Mouse (Mus musculus): Measurements from ENCODE around the gene Kif6. TPM values are rescaled to one million over a fixed set of nuclear protein-coding genes. Genes with fewer than 3 reads are reported as not detected.

Gene Kif6
- polyA plus RNA-seq, 1 experiment from 2014 or later: not detected

DNA sequence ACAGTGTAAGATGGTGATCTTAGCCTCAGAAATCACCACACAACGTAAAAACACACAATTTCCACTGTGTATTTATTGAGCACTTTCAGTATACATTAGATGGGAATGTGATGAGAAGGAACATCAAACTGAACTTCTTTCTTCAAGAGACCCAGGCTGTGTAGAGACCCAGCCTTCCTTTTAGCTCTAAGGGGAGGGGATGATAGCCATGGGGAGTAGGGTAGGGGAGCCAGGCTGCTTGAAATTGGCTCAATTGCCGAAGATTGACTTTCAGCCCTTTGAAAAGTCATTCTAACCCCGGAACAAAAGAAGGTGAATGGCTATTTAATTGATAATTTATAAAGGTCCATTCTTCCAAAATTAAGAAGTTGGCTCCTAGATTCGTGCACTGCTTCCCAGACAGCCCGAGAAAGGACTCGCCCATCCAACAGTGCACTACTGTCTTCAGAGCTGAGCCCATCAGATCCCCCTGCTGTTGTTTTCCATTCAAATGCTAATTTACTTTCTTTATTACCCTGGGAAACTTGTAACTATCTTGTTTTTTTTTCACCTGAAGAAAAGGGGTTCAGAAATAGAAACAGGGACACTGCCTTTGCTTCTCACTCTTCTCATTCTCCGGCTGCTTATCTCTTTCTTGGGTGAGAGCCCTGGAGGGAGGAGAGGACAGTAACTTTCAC is 7.4 kb upstream of the Kif6 start:
- ATAC-seq (no peak), DNase-seq (no peak)
- Histone ChIP-seq H3K27me3 (ENCODE audit: insufficient read depth, low read length) (no peaks in the 10 kb centered on the region), H3K4me1 (ENCODE audit: insufficient read depth) (no peaks in the 10 kb centered on the region), H3K4me2 (ENCODE audit: low read depth, low read length) (no peak overlapping the region), H3K36me3 (replicated peaks; ENCODE audit: insufficient read depth, low read length) (no peaks in the 10 kb centered on the region), H3K9ac (replicated peaks) (no peak overlapping the region), H3K9me3 (ENCODE audit: low read length) (no peaks in the 10 kb centered on the region), H3K4me3 (ENCODE audit: low read depth, low read length) (no peak overlapping the region), H3K27ac (ENCODE audit: low read depth) (no peak overlapping the region)
- no peak for TF ChIP-seq EP300 (IDR thresholded peaks at IDR 0.05; ENCODE audit: low read depth)
- TF ChIP-seq CTCF (IDR thresholded peaks at IDR 0.05; ENCODE audit: low read depth): no peak
- 61% methylated on average over 7 of the region's 7 CpGs for WGBS (ENCODE audit: insufficient replicate concordance)

DNA sequence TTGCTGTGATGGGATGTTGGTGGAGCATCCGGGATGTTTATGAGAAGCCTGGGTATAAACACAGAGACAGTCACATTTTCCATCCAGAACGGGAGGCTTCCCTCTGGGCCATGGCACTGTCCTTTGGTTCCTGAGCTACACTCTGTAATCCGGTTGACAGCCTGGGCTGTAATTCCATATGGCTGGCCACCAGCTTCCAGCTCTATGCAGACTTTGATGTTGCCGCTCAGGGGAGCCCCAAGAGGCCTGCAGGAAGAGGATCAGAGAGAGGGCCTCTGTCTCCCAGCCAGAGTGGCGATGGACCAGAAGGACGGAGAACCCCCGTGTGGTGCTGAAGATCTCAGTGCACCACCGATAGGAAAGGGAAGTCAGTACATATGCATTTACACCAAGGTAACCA is 4.6 kb upstream of the Kif6 start:
- no peak for ATAC-seq
- H3K27me3 ChIP-seq (ENCODE audit: insufficient read depth, low read length): no peaks in the 10 kb centered on the region
- H3K27ac ChIP-seq (ENCODE audit: low read depth): no peak overlapping the region
- 42% methylated on average over 8 of the region's 8 CpGs for WGBS (ENCODE audit: insufficient replicate concordance)
- TF ChIP-seq CTCF (IDR thresholded peaks at IDR 0.05; ENCODE audit: low read depth): no peak
- H3K4me1 ChIP-seq (ENCODE audit: insufficient read depth): peaks cover 5% of the 10 kb centered on the region
- no peak overlapping the region for H3K4me3 ChIP-seq (ENCODE audit: low read depth, low read length)
- H3K36me3 ChIP-seq (replicated peaks; ENCODE audit: insufficient read depth, low read length): no peaks in the 10 kb centered on the region
- no peaks in the 10 kb centered on the region for H3K9me3 ChIP-seq (ENCODE audit: low read length)
- no peak for DNase-seq
- H3K4me2 ChIP-seq (ENCODE audit: low read depth, low read length): no peak overlapping the region
- no peak overlapping the region for H3K9ac ChIP-seq (replicated peaks)

DNA sequence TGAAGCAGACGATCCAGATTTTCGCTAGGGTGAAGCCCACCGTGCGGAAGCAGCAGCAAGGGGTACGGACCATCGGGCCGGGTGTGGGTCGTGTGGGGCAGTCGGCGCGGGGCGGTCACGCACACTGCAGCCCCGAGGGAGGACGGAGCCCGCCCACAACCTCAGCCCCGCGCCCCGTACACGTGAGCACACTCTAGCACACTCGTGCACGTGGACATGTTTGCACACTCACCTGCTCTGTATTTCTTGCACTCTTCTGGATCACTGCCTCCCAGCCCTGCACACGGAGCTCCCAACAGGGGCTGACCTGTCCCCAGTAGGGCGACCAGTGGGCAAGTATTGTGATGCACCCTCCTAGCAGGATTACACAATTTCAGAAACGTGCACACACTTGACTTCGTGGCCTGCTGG is 310 bp downstream of the Kif6 start:
- Histone ChIP-seq H3K9ac (replicated peaks) (no peak overlapping the region), H3K4me1 (ENCODE audit: insufficient read depth) (peaks cover 6% of the 10 kb centered on the region), H3K27me3 (ENCODE audit: insufficient read depth, low read length) (0 out of 2 replicates have a peak, but pooled peaks cover 3% of the 10 kb centered on the region), H3K9me3 (ENCODE audit: low read length) (no peaks in the 10 kb centered on the region), H3K36me3 (replicated peaks; ENCODE audit: insufficient read depth, low read length) (no peaks in the 10 kb centered on the region), H3K4me3 (ENCODE audit: low read depth, low read length) (peak overlapping the region; percentile 43), H3K27ac (ENCODE audit: low read depth) (no peak overlapping the region), H3K4me2 (ENCODE audit: low read depth, low read length) (peak overlapping the region; percentile 75)
- TF ChIP-seq EP300 (IDR thresholded peaks at IDR 0.05; ENCODE audit: low read depth) (no peak), CTCF (IDR thresholded peaks at IDR 0.05; ENCODE audit: low read depth) (no peak)
- ATAC-seq (peak; percentile 40), DNase-seq (peak; percentile 21)
- WGBS (ENCODE audit: insufficient replicate concordance): 2% methylated on average over 17 of the region's 26 CpGs

DNA sequence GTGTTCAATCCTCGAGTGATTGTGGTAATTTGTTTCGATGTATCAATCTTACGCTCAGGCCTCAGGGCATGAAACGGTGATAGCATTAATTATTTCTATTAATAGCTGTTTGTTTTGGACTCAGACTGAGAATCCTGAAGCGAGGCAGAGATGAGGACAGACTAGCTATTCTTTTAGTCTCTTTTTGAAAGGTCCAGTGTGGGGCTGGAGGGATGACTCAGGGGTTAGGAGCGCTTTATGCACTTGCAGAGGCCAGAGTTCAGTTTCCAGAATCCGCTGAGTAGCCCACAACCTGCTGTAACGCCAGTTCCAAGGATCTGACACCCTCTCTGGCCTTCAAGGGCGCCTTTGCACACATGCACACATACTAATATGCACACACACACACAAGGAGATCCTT is 9.6 kb downstream of the Kif6 start:
- Histone ChIP-seq H3K4me2 (ENCODE audit: low read depth, low read length) (no peak overlapping the region), H3K4me3 (ENCODE audit: low read depth, low read length) (no peak overlapping the region), H3K36me3 (replicated peaks; ENCODE audit: insufficient read depth, low read length) (no peaks in the 10 kb centered on the region), H3K27me3 (ENCODE audit: insufficient read depth, low read length) (no peaks in the 10 kb centered on the region), H3K4me1 (ENCODE audit: insufficient read depth) (no peaks in the 10 kb centered on the region), H3K9me3 (ENCODE audit: low read length) (no peaks in the 10 kb centered on the region), H3K27ac (ENCODE audit: low read depth) (no peak overlapping the region), H3K9ac (replicated peaks) (no peak overlapping the region)
- WGBS (ENCODE audit: insufficient replicate concordance): 72% methylated on average over 9 of the region's 9 CpGs
- ATAC-seq: no peak
- DNase-seq: no peak
- TF ChIP-seq CTCF (IDR thresholded peaks at IDR 0.05; ENCODE audit: low read depth): no peak
- TF ChIP-seq EP300 (IDR thresholded peaks at IDR 0.05; ENCODE audit: low read depth): no peak

DNA sequence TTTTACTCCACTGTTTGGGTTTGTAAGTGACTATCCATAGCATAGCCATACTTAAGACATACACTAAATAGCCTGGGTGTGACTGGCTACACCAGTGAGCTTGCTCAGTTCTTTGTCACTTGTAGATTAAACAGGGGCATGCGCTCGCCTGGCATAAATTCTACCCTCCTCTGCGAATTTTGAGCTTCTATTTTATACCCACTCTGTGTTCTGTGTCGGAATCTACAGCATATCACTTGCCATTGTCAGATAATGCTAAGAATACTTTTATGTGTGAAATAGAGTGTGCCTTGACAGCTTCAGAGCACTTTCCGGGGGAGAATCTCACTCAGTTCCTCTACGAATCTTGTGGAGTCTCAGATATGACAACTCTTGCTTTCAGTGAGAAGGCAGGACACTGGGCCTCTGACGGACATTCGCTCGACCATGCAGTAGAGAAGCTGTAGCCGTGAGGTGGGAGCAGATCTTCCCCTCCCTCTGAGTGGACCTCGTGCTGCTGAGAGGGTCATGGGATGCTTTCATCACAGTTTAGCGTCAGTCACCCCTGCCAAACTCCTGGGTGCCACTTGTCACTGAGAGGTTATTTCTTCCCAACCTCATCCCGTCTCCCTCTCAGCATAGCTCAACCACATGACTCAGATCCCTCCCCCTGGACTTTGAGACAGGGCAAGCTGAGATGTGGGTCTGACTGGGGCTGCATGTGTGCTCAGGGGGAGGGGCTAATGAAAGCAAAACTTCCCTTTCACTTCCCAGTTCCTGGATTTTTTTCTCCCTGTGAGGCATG is 12.3 kb downstream of the Kif6 start:
- no peak overlapping the region for H3K9ac ChIP-seq (replicated peaks)
- ATAC-seq (peak; percentile 100), DNase-seq (peak; percentile 41)
- no peaks in the 10 kb centered on the region for H3K27me3 ChIP-seq (ENCODE audit: insufficient read depth, low read length)
- no peak overlapping the region for H3K4me3 ChIP-seq (ENCODE audit: low read depth, low read length)
- no peaks in the 10 kb centered on the region for H3K9me3 ChIP-seq (ENCODE audit: low read length)
- 0 out of 2 replicates have a peak overlapping the region, but pooled peaks have one; percentile 34 for H3K27ac ChIP-seq (ENCODE audit: low read depth)
- WGBS (ENCODE audit: insufficient replicate concordance): 69% methylated on average over 13 of the region's 13 CpGs
- no peaks in the 10 kb centered on the region for H3K4me1 ChIP-seq (ENCODE audit: insufficient read depth)
- TF ChIP-seq EP300 (IDR thresholded peaks at IDR 0.05; ENCODE audit: low read depth) (peak; percentile 26; the same call in 1 of the 2 replicates), CTCF (IDR thresholded peaks at IDR 0.05; ENCODE audit: low read depth) (no peak)
- H3K4me2 ChIP-seq (ENCODE audit: low read depth, low read length): no peak overlapping the region
- H3K36me3 ChIP-seq (replicated peaks; ENCODE audit: insufficient read depth, low read length): no peaks in the 10 kb centered on the region

DNA sequence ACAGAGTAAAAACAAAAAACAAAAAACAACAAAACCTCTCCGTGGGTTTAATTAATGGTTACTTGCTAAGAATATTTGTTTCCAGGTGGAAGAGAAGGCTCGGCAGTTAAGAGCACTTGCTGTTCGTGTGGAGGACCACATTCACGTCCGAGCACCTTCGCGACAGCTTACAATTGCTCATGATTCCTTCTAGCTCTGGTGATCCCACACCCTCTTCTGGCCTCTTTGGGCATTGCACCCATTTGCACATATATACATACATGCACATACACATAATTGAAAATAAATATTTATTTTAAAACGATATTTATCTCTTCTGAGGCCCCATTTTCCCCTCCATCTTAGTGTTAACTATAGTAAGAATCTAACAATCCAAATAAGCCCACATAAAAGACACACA is 13.9 kb downstream of the Kif6 start:
- H3K9ac ChIP-seq (replicated peaks): no peak overlapping the region
- H3K9me3 ChIP-seq (ENCODE audit: low read length): no peaks in the 10 kb centered on the region
- ATAC-seq (no peak), DNase-seq (no peak)
- H3K36me3 ChIP-seq (replicated peaks; ENCODE audit: insufficient read depth, low read length): no peaks in the 10 kb centered on the region
- TF ChIP-seq EP300 (IDR thresholded peaks at IDR 0.05; ENCODE audit: low read depth): no peak
- peak; percentile 21; the same call in 1 of the 2 replicates for TF ChIP-seq CTCF (IDR thresholded peaks at IDR 0.05; ENCODE audit: low read depth)
- no peak overlapping the region for H3K4me2 ChIP-seq (ENCODE audit: low read depth, low read length)
- WGBS (ENCODE audit: insufficient replicate concordance): 88% methylated on average over 8 of the region's 8 CpGs
- no peaks in the 10 kb centered on the region for H3K4me1 ChIP-seq (ENCODE audit: insufficient read depth)
- no peak overlapping the region for H3K4me3 ChIP-seq (ENCODE audit: low read depth, low read length)
- no peak overlapping the region for H3K27ac ChIP-seq (ENCODE audit: low read depth)
- H3K27me3 ChIP-seq (ENCODE audit: insufficient read depth, low read length): no peaks in the 10 kb centered on the region
